ENCODE assay signal across 14 mouse cellular contexts in the genomic region with DNA sequence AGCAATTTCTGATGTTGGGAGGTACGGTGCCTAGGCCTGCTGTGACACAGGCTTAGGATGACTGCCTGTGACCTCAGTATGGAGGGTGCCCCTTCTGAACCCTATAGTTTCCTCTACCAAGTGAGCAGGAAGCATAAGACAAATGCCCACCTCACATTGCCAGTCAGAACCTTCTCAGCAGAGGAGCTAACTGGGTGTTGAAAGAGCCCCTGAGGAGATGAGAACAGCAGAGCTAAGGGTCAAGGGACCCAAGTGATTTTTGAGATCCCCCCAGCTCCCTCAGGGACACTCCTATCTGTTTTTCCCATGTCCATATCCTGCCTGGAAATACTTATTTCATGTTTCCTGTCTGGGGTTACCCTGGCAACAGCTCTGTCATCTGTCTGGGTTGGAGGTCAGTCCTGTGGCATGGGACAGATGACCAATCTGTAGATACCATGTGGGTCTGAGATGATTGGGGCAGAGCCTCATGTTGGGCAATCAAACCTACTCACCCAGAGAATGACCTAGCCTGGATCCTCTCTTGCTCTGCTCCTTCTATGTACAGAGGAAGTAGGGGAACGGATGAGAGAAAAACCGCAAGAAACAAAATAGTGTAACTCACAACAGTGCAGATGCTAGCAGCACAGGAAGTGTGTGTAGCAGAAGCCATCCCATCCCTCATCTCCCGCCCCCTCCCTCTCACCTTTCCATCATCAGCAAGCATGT.
A peak's percentile ranks its signal among the peaks of the same experiment; 100 is the strongest.
DNase-seq lines count a peak whose midpoint lies in the region; ATAC-seq and TF ChIP-seq lines count a peak whose summit lies in the region.
"Had no signal": no experiment of that assay in that cellular context is flagged by ENCODE, and none has a peak within 500 bp of the region (broad histone marks: within the 10 kb centered on the region; RNA-seq: fewer than 3 reads in every experiment).

No protein-coding gene starts in this region.

- 66% methylated on average over 4 of the region's 4 CpGs for WGBS in heart, embryonic 16.5 days
- WGBS in liver, embryonic 14.5 days (ENCODE audit: insufficient replicate concordance), result 38% methylated on average over 4 of the region's 4 CpGs
- 86% methylated on average over 4 of the region's 4 CpGs for WGBS in hindbrain, embryonic 16.5 days

- H3K36me3 ChIP-seq in heart, embryonic 16.5 days (ENCODE audit: control insufficient read depth, insufficient read depth), result no peaks in the 10 kb centered on the region
- H3K36me3 ChIP-seq in liver, embryonic 14.5 days (replicated peaks; ENCODE audit: control insufficient read depth, insufficient read depth, low read depth), result no peaks in the 10 kb centered on the region
- no peaks in the 10 kb centered on the region for H3K36me3 ChIP-seq in hindbrain, embryonic 16.5 days (ENCODE audit: control insufficient read depth, insufficient read depth, low read length)
- H3K36me3 ChIP-seq: hindbrain, embryonic 10.5 days; limb, embryonic 10.5 days had no signal

- no peak for TF ChIP-seq EP300 in liver, embryonic 14.5 days (IDR thresholded peaks at IDR 0.05; ENCODE audit: low read depth)

- TF ChIP-seq CTCF in liver, embryonic 14.5 days (IDR thresholded peaks at IDR 0.05; ENCODE audit: low read depth), result no peak

- no peak overlapping the region for H3K9ac ChIP-seq in heart, embryonic 16.5 days (ENCODE audit: low read length)
- H3K9ac ChIP-seq in liver, embryonic 14.5 days (replicated peaks), result no peak overlapping the region
- H3K9ac ChIP-seq in hindbrain, embryonic 16.5 days (ENCODE audit: low read depth, low read length), result no peak overlapping the region

- H3K27me3 ChIP-seq in heart, embryonic 16.5 days (ENCODE audit: control insufficient read depth, insufficient read depth, low read length), result no peaks in the 10 kb centered on the region
- H3K27me3 ChIP-seq in liver, embryonic 14.5 days (ENCODE audit: control insufficient read depth, insufficient read depth, low read length), result peaks cover 20% of the 10 kb centered on the region
- H3K27me3 ChIP-seq in hindbrain, embryonic 16.5 days (replicated peaks; ENCODE audit: control insufficient read depth, insufficient read depth, low read length), result no peaks in the 10 kb centered on the region

- H3K4me2 ChIP-seq in heart, embryonic 16.5 days (ENCODE audit: low read depth, low read length), result no peak overlapping the region
- H3K4me2 ChIP-seq in liver, embryonic 14.5 days (ENCODE audit: low read depth), result no peak overlapping the region
- no peak overlapping the region for H3K4me2 ChIP-seq in hindbrain, embryonic 16.5 days (ENCODE audit: low read length)

- intact Hi-C loops in heart, postnatal 10 days (cut with DNase I), result loop anchor here (2.0 kb wide), 1 partner anchor 22 kb away; no protein-coding TSS in a partner anchor
- intact Hi-C loops in left cerebral cortex, postnatal 14 days (cut with DNase I), result no loop called here

- no peaks in the 10 kb centered on the region for H3K9me3 ChIP-seq in heart, embryonic 16.5 days (replicated peaks; ENCODE audit: control insufficient read depth, low read length)
- no peaks in the 10 kb centered on the region for H3K9me3 ChIP-seq in liver, embryonic 14.5 days (ENCODE audit: control insufficient read depth, low read length)
- H3K9me3 ChIP-seq in hindbrain, embryonic 16.5 days (ENCODE audit: control insufficient read depth, low read length), result no peaks in the 10 kb centered on the region
- H3K9me3 ChIP-seq: hindbrain, embryonic 10.5 days; limb, embryonic 10.5 days; midbrain, embryonic 10.5 days had no signal

- 0 out of 2 replicates have a peak, but pooled peaks have one; percentile 11 for ATAC-seq in heart, embryonic 16.5 days (replicated peaks; ENCODE audit: extremely low read depth, insufficient read depth, low FRiP score)
- ATAC-seq in CD4-positive, CD25-positive, alpha-beta regulatory T cell, adult 4 months, result peak; percentile 88
- peak; percentile 26 for ATAC-seq in liver, embryonic 14.5 days (ENCODE audit: insufficient read depth)
- ATAC-seq in hindbrain, embryonic 16.5 days, result no peak

- H3K4me3 ChIP-seq in heart, embryonic 16.5 days (ENCODE audit: low read length), result no peak overlapping the region
- H3K4me3 ChIP-seq in liver, embryonic 14.5 days (ENCODE audit: insufficient read depth in 1 of 2, low read depth in 2 of 2, low read length in 2 of 2), result no peak overlapping the region
- no peak overlapping the region for H3K4me3 ChIP-seq in hindbrain, embryonic 16.5 days (ENCODE audit: low read length)
- H3K4me3 ChIP-seq: hindbrain, embryonic 10.5 days; limb, embryonic 10.5 days; midbrain, embryonic 10.5 days had no signal

- H3K4me1 ChIP-seq in heart, embryonic 16.5 days (ENCODE audit: control insufficient read depth, insufficient read depth, low read length), result peaks cover 7% of the 10 kb centered on the region
- peaks cover 5 to 10% of the 10 kb centered on the region in 2 experiments; a peak in 3 of 4 replicates for H3K4me1 ChIP-seq in liver, embryonic 14.5 days (replicated peaks; ENCODE audit: control insufficient read depth in 2 of 2, insufficient read depth in 2 of 2, low read length in 1 of 2)
- peaks cover 6% of the 10 kb centered on the region for H3K4me1 ChIP-seq in hindbrain, embryonic 16.5 days (ENCODE audit: control insufficient read depth, insufficient read depth, low read depth, low read length)

- H3K27ac ChIP-seq in heart, embryonic 16.5 days (ENCODE audit: low read length), result peak overlapping the region; percentile 46
- H3K27ac ChIP-seq in liver, embryonic 14.5 days, result no peak overlapping the region
- H3K27ac ChIP-seq in hindbrain, embryonic 16.5 days (ENCODE audit: low read depth, low read length), result no peak overlapping the region
- H3K27ac ChIP-seq: hindbrain, embryonic 10.5 days; kidney, postnatal 0 days; limb, embryonic 10.5 days; midbrain, embryonic 10.5 days had no signal

- DNase-seq in heart, postnatal 10 days, result no peak
- no peak for DNase-seq in liver, embryonic 14.5 days (ENCODE audit: low read depth in 3 of 3, low spot score in 3 of 3)
- peak; percentile 30 to 66 for DNase-seq in thymus, adult 18-20 months
- DNase-seq in left cerebral cortex, postnatal 14 days (ENCODE audit: low spot score in 2 of 2), result no peak
- no peak for DNase-seq in urinary bladder, postnatal 10 days (ENCODE audit: low spot score)
- DNase-seq: adrenal gland, adult 2 months; cerebellum, adult 2 months had no signal

Comparison
In these comparisons a context has a peak if more than half of its experiments do, and no peak if none do; other contexts are left out.
1. DNase-seq: peak in thymus, adult 18-20 months (2 of 2); none in heart, postnatal 10 days (0 of 2), liver, embryonic 14.5 days (0 of 3), left cerebral cortex, postnatal 14 days (0 of 2) and urinary bladder, postnatal 10 days (single experiment).